Comparison of ENCODE assay signal across 20 mouse cellular contexts in the genomic region with DNA sequence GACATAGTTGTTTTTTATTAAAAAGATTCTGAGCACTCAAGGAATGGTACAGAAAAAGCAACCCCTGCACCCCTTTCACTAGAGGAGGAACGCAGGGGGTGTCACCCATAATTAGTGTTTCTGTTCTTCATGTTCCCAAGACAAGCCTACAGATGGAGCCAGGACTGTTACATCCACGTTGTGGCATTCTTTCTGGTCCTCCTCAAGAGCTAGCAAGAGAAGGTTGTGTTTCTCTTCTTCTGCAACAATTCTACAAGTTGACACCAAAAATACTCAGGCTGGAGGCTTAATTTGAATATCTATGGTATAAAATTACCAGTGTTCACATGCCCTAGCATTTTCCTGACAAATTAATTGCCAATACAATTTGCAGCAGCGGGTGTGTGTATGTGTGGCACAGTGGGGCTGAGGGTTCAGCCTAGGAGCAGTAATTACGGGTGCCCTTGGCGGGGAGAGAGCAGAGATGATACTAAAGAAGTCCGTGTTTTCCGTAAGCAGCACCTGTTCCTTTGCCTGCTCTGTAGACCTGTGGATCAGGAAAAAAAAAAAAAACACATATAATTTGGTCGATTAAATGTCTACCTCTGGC.
"Had no signal": no experiment of that assay in that cellular context is flagged by ENCODE, and none has a peak within 500 bp of the region (broad histone marks: within the 10 kb centered on the region; RNA-seq: fewer than 3 reads in every experiment).

No protein-coding gene starts in this region.

- H3K9ac ChIP-seq: limb, embryonic 12.5 days; limb, embryonic 15.5 days; liver, embryonic 14.5 days; liver, postnatal 0 days; lung, embryonic 14.5 days; midbrain, embryonic 12.5 days; midbrain, embryonic 15.5 days; neural tube, embryonic 12.5 days; neural tube, embryonic 15.5 days had no signal

- H3K27me3 ChIP-seq: limb, embryonic 12.5 days; midbrain, embryonic 12.5 days; midbrain, embryonic 15.5 days; neural tube, embryonic 12.5 days; neural tube, embryonic 15.5 days had no signal

- H3K4me2 ChIP-seq: limb, embryonic 12.5 days; limb, embryonic 15.5 days; liver, embryonic 11.5 days; lung, embryonic 14.5 days; midbrain, embryonic 12.5 days; midbrain, embryonic 15.5 days; neural tube, embryonic 12.5 days; neural tube, embryonic 15.5 days had no signal

- DNase-seq: kidney, postnatal 25 days; layer of hippocampus, adult 9-11 months; liver, postnatal 0 days; lung, embryonic 14.5 days; right cerebral cortex, postnatal 4 days; thymus, postnatal 25 days had no signal

- H3K4me3 ChIP-seq: layer of hippocampus, adult 2 months; left cerebral cortex, adult 2 months; limb, embryonic 12.5 days; limb, embryonic 15.5 days; midbrain, embryonic 12.5 days; midbrain, embryonic 15.5 days; neural tube, embryonic 12.5 days; neural tube, embryonic 15.5 days had no signal

- H3K9me3 ChIP-seq: limb, embryonic 12.5 days; limb, embryonic 15.5 days; midbrain, embryonic 12.5 days; midbrain, embryonic 15.5 days; neural tube, embryonic 12.5 days; neural tube, embryonic 15.5 days had no signal

- H3K36me3 ChIP-seq: limb, embryonic 12.5 days; limb, embryonic 15.5 days; midbrain, embryonic 12.5 days; midbrain, embryonic 15.5 days; neural tube, embryonic 12.5 days; neural tube, embryonic 15.5 days had no signal

- H3K27ac ChIP-seq: kidney, postnatal 0 days; layer of hippocampus, adult 2 months; left cerebral cortex, adult 2 months; limb, embryonic 12.5 days; limb, embryonic 15.5 days; liver, embryonic 14.5 days; macrophage; midbrain, embryonic 12.5 days; midbrain, embryonic 15.5 days; neural tube, embryonic 12.5 days; neural tube, embryonic 15.5 days; stomach, postnatal 0 days had no signal

- ATAC-seq: liver, postnatal 0 days; lung, postnatal 0 days; midbrain, embryonic 15.5 days had no signal

- H3K4me1 ChIP-seq: limb, embryonic 12.5 days; limb, embryonic 15.5 days; midbrain, embryonic 12.5 days; midbrain, embryonic 15.5 days; neural tube, embryonic 12.5 days; neural tube, embryonic 15.5 days had no signal
